Mouse (Mus musculus) heart, postnatal 0 days (tissue): ENCODE measurements at regions not wholly inside any gene's neighbourhood (a gene's known extent, or its start where the extent isn't known, plus 50 kb on each side); places are given as distances from the start of the nearest gene placed in this dataset.

ENCODE experiments used
- CTCF ChIP-seq: IDR thresholded peaks from 2 replicates; pipeline ENCODE4 v1.5.1; 2016; ENCODE audit warnings: antibody characterized with exemption, control low read depth, low read depth
- EP300 ChIP-seq: IDR thresholded peaks from 2 replicates; pipeline ENCODE4 v1.6.1; 2016; ENCODE audit warnings: antibody characterized with exemption, low read depth

- TF ChIP-seq CTCF (no peak), EP300 (no peak)
These were observed 569.4 kb upstream of the Nox3 start for GRCm38 (mm10) chr17:4265471-4265870.
